Mouse (Mus musculus) right cerebral cortex, postnatal 36 days (tissue): ENCODE results near the gene Crisp2.

Experiments used
- DNase-seq, 2 experiments: peaks; one replicate each; pipeline ENCODE4 v3.0.0; 2022; ENCODE audit warnings: low spot score in 2 of 2, mixed read lengths in 1 of 2

Gene Crisp2

GRCm38 (mm10) chr17:40716273-40716672, 90.5 kb downstream of the Crisp2 start:
- DNase-seq = no peak
